Mouse (Mus musculus): ENCODE measurements around the gene Sema4f.

Gene Sema4f

DNA sequence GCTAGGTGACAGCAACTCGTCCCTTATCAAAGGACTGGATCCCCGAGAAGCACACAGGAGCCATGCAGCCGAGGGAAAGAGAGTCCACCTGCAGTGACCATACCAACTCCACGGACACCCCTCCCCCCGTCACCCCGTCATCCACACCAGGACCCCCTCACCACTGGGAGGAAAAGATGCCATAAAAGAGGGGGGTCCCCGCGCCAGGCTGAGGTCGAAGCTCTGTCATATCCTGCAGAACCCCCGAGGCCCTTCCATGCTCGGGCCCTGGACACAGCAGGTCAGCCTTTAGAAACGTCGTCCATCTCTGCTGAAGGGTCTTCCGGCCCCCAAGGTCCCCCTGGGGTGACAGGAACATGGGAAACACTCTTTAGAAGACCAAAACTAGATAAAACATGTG is 21.2 kb downstream of the Sema4f start:
- Histone ChIP-seq H3K36me3 (ENCODE audit: insufficient read depth, low read length) (no peaks in the 10 kb centered on the region), H3K4me3 (replicated peaks; ENCODE audit: low read length) (no peak overlapping the region), H3K27me3 (ENCODE audit: insufficient read depth, low read length) (peaks cover 23% of the 10 kb centered on the region), H3K9me3 (ENCODE audit: low read length) (no peaks in the 10 kb centered on the region), H3K4me1 (replicated peaks; ENCODE audit: low read depth, low read length) (peaks cover 21% of the 10 kb centered on the region)
- TF ChIP-seq POU5F1 (IDR thresholded peaks at IDR 0.05; ENCODE audit: borderline replicate concordance, low read length) (no peak), NANOG (IDR thresholded peaks at IDR 0.05; ENCODE audit: borderline replicate concordance, low read length) (no peak), CTCF (conservative IDR thresholded peaks at IDR 0.05; ENCODE audit: low read length) (no peak)

GRCm38 (mm10) chr6:82917778-82918129 is 21.8 kb downstream of the Sema4f start:
- no peak overlapping the region for H3K4me3 ChIP-seq (replicated peaks; ENCODE audit: low read length)
- no peak for TF ChIP-seq POU5F1 (IDR thresholded peaks at IDR 0.05; ENCODE audit: borderline replicate concordance, low read length)
- TF ChIP-seq CTCF (conservative IDR thresholded peaks at IDR 0.05; ENCODE audit: low read length): peak; percentile 73
- no peak for TF ChIP-seq NANOG (IDR thresholded peaks at IDR 0.05; ENCODE audit: borderline replicate concordance, low read length)
- peaks cover 25% of the 10 kb centered on the region for H3K27me3 ChIP-seq (ENCODE audit: insufficient read depth, low read length)
- H3K9me3 ChIP-seq (ENCODE audit: low read length): no peaks in the 10 kb centered on the region
- peaks cover 27% of the 10 kb centered on the region for H3K4me1 ChIP-seq (replicated peaks; ENCODE audit: low read depth, low read length)
- H3K36me3 ChIP-seq (ENCODE audit: insufficient read depth, low read length): no peaks in the 10 kb centered on the region

GRCm38 (mm10) chr6:82917076-82917777 is 22.3 kb downstream of the Sema4f start:
- no peak for TF ChIP-seq CTCF (conservative IDR thresholded peaks at IDR 0.05; ENCODE audit: low read length)
- no peak for TF ChIP-seq POU5F1 (IDR thresholded peaks at IDR 0.05; ENCODE audit: borderline replicate concordance, low read length)
- no peak for TF ChIP-seq NANOG (IDR thresholded peaks at IDR 0.05; ENCODE audit: borderline replicate concordance, low read length)
- H3K9me3 ChIP-seq (ENCODE audit: low read length): no peaks in the 10 kb centered on the region
- peaks cover 26% of the 10 kb centered on the region for H3K27me3 ChIP-seq (ENCODE audit: insufficient read depth, low read length)
- no peaks in the 10 kb centered on the region for H3K36me3 ChIP-seq (ENCODE audit: insufficient read depth, low read length)
- H3K4me1 ChIP-seq (replicated peaks; ENCODE audit: low read depth, low read length): peaks cover 28% of the 10 kb centered on the region
- H3K4me3 ChIP-seq (replicated peaks; ENCODE audit: low read length): no peak overlapping the region

GRCm38 (mm10) chr6:82916459-82916858 is 23.1 kb downstream of the Sema4f start:
- Histone ChIP-seq H3K9me3 (ENCODE audit: low read length) (no peaks in the 10 kb centered on the region), H3K4me3 (replicated peaks; ENCODE audit: low read length) (no peak overlapping the region), H3K4me1 (replicated peaks; ENCODE audit: low read depth, low read length) (peaks cover 28% of the 10 kb centered on the region), H3K36me3 (ENCODE audit: insufficient read depth, low read length) (no peaks in the 10 kb centered on the region), H3K27me3 (ENCODE audit: insufficient read depth, low read length) (peaks cover 31% of the 10 kb centered on the region)
- TF ChIP-seq CTCF (conservative IDR thresholded peaks at IDR 0.05; ENCODE audit: low read length) (no peak), POU5F1 (IDR thresholded peaks at IDR 0.05; ENCODE audit: borderline replicate concordance, low read length) (no peak), NANOG (IDR thresholded peaks at IDR 0.05; ENCODE audit: borderline replicate concordance, low read length) (no peak)

DNA sequence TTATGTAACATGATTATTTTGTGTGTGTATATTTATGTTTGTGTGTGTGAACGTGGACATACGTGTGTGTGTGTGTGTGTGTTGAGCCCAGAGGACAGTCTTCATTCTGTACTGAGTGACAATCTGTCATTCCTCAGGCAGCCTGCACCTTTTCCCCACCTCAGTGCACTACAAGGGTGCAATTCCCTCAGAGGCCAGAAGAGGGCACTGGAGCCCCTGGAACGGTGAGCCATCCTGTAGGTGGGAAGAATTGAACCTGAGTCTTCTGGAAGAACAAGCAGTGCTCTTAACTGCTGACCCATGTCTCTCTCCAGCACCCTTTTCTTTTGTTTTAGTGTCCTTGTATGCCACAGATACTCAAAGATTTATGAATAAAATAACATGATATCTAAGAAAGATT is 23.7 kb downstream of the Sema4f start:
- Histone ChIP-seq H3K4me3 (replicated peaks; ENCODE audit: low read length) (no peak overlapping the region), H3K9me3 (ENCODE audit: low read length) (no peaks in the 10 kb centered on the region), H3K4me1 (replicated peaks; ENCODE audit: low read depth, low read length) (peaks cover 28% of the 10 kb centered on the region), H3K27me3 (ENCODE audit: insufficient read depth, low read length) (peaks cover 26% of the 10 kb centered on the region; the same call in 1 of the 2 replicates), H3K36me3 (ENCODE audit: insufficient read depth, low read length) (no peaks in the 10 kb centered on the region)
- no peak for TF ChIP-seq NANOG (IDR thresholded peaks at IDR 0.05; ENCODE audit: borderline replicate concordance, low read length)
- no peak for TF ChIP-seq POU5F1 (IDR thresholded peaks at IDR 0.05; ENCODE audit: borderline replicate concordance, low read length)
- TF ChIP-seq CTCF (conservative IDR thresholded peaks at IDR 0.05; ENCODE audit: low read length): peak; percentile 91

- Histone ChIP-seq H3K9me3 (ENCODE audit: low read length) (no peaks in the 10 kb centered on the region), H3K4me1 (replicated peaks; ENCODE audit: low read depth, low read length) (peaks cover 34% of the 10 kb centered on the region), H3K36me3 (ENCODE audit: insufficient read depth, low read length) (no peaks in the 10 kb centered on the region), H3K4me3 (replicated peaks; ENCODE audit: low read length) (peak overlapping the region; percentile 60), H3K27me3 (ENCODE audit: insufficient read depth, low read length) (peaks cover 17% of the 10 kb centered on the region; the same call in 1 of the 2 replicates)
- no peak for TF ChIP-seq POU5F1 (IDR thresholded peaks at IDR 0.05; ENCODE audit: borderline replicate concordance, low read length)
- TF ChIP-seq NANOG (IDR thresholded peaks at IDR 0.05; ENCODE audit: borderline replicate concordance, low read length): no peak
- TF ChIP-seq CTCF (conservative IDR thresholded peaks at IDR 0.05; ENCODE audit: low read length): no peak
Measured at GRCm38 (mm10) chr6:82913336-82914247, 26.0 kb downstream of the Sema4f start.

GRCm38 (mm10) chr6:82911303-82911702 is 28.3 kb downstream of the Sema4f start:
- TF ChIP-seq NANOG (IDR thresholded peaks at IDR 0.05; ENCODE audit: borderline replicate concordance, low read length) (no peak), CTCF (conservative IDR thresholded peaks at IDR 0.05; ENCODE audit: low read length) (no peak), POU5F1 (IDR thresholded peaks at IDR 0.05; ENCODE audit: borderline replicate concordance, low read length) (no peak)
- peaks cover 25% of the 10 kb centered on the region for H3K4me1 ChIP-seq (replicated peaks; ENCODE audit: low read depth, low read length)
- H3K9me3 ChIP-seq (ENCODE audit: low read length): no peaks in the 10 kb centered on the region
- H3K27me3 ChIP-seq (ENCODE audit: insufficient read depth, low read length): peaks cover 16% of the 10 kb centered on the region; the same call in 1 of the 2 replicates
- no peaks in the 10 kb centered on the region for H3K36me3 ChIP-seq (ENCODE audit: insufficient read depth, low read length)
- H3K4me3 ChIP-seq (replicated peaks; ENCODE audit: low read length): no peak overlapping the region

DNA sequence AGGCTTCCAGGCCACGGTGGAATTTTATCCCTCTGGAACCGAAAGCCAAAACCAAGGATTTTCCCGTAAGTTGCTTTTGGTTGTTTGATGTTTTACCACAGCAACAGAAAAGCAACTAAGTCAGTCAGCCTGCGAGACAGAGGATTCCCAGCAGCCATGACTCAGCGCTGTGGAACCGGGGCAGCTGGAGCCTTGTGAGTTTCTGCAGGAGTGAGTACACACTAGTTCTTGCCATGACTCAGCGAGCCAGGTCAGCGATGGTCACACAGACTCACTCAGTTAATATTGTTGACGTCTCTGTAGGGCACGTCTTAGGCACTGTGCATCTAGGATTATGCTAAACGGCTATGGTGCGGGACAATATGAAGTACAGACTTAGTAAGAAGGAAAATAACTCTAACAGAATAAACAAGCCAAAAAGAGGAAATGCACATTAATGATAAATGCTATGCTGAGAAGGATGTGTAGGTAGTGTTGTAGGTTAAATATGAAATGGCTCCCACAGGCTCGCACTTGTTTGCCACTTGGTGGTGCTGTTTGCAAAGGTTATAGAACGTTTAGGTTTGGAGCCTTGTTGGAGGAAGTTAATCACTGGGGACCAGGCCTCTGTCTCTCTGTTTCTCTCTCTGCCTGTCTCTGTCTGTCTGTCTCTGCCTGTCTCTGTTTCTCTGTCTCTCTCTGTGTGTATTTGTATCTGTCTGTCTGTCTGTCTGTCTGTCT is 30.3 kb downstream of the Sema4f start:
- H3K36me3 ChIP-seq (ENCODE audit: insufficient read depth, low read length): no peaks in the 10 kb centered on the region
- peaks cover 25% of the 10 kb centered on the region for H3K27me3 ChIP-seq (ENCODE audit: insufficient read depth, low read length)
- H3K4me1 ChIP-seq (replicated peaks; ENCODE audit: low read depth, low read length): peaks cover 30% of the 10 kb centered on the region
- H3K9me3 ChIP-seq (ENCODE audit: low read length): no peaks in the 10 kb centered on the region
- TF ChIP-seq CTCF (conservative IDR thresholded peaks at IDR 0.05; ENCODE audit: low read length) (peak; percentile 85), NANOG (IDR thresholded peaks at IDR 0.05; ENCODE audit: borderline replicate concordance, low read length) (no peak)
- peak overlapping the region; percentile 41 for H3K4me3 ChIP-seq (replicated peaks; ENCODE audit: low read length)

Data from E14TG2a.4 (cell line).